Mouse (Mus musculus) cerebellum, postnatal 36 days (tissue): ENCODE data around the gene Eif4a1.
A peak's percentile ranks its signal among the peaks of the same experiment; 100 is the strongest.

Source experiments
- DNase-seq, 2 experiments: peaks; one replicate each; pipeline ENCODE4 v3.0.0; 2021 to 2022; ENCODE audit warnings: mixed read lengths in 2 of 2

Eif4a1 gene

DNA sequence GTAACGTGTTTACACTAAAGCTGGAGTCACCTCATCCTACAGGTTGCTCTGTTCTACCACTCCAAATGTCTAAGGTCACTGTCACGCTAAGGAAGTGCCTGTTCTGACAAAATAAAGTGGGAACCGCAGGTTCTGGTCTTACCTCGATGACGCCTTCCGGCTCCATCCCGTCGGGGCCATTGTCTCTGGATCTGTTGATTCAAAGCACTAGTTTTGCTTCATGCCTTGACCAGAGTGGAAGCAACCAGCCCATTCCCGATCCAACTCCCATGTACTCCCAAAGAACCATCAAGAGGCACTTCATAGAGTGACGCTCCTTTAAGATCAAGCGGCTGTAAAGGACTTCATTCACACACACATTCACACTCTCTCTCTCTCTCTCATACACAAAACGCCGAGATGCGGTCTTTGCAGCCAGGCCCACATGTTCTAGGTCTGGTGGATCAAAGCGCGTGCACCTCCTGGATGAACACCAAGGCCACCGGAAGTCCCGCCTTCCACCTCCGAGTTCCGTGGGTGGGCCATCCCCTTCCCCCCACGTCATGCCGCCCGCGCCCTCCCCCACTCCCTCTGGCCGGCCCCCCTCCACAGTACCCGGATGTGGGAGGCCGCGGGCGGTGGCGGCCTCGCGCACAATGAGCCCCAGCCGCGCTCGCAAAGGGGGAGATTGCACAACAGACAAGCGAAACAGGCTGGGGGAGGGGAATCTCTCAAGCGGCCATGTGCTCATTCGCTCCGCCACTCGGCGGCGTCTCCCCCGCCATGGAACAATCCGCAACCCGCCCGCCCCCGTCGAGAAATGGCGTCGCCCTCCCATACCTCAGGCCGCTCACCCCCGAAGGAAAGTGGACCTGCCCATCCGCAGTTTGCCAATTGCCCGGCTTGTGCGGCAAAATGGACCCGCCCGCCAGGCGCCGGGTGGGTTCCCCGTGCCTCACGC lies 1.2 kb downstream of the Eif4a1 start:
- peak; percentile 93 to 96 for DNase-seq

DNA sequence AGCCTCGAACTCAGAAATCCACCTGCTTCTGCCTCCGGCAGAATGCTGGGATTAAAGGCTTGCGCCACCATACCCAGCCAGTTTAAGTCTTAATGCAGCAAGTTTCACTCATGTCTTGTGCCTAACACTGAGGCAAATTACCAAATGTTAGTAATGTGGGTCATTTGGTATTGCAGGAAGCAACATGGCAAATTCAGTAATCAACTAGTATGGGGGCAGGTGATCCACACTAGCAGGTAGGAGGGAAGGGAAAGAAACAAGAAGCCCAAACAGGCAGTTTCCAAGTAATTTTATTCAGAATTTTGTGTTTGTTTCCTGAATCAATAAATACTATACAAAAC lies 5.6 kb downstream of the Eif4a1 start:
- DNase-seq = no peak

DNA sequence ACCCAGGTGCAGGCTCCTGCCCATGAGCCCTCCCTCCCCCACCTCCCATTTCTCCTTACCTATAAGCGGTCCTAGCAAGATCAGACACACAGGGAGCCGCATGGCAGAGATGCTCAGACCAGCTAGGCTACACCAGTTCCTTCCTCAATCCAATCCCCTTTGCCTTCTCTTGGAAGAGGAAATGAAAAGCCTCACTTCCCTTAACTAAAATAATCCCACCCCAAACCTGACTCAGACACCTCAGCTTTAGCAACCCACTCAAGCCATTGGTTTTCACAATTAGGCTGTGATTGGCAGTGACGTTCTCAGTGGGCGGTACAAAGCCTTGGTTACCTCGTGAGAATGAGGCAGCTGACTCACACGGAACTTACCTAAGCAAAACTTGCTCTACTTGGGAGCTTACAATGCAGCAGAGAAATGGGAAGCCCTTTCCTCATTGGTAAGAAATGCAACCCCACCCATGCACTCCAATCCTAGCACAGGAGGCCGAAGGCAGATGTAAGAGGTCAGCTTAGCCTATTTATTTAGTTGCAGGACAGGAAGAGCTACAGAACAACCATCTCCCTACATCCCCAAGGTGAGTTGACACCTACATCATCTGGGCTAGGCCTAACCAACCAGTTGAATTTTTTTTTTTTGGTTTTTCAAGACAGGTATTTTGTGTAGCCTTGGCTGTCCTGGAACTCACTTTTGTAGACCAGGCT lies 6.1 kb downstream of the Eif4a1 start, which contains the start of gene Cd68:
Cd68 (minus strand) TSS at position 193 of the 704 bp plus-strand sequence.
- no peak for DNase-seq

DNA sequence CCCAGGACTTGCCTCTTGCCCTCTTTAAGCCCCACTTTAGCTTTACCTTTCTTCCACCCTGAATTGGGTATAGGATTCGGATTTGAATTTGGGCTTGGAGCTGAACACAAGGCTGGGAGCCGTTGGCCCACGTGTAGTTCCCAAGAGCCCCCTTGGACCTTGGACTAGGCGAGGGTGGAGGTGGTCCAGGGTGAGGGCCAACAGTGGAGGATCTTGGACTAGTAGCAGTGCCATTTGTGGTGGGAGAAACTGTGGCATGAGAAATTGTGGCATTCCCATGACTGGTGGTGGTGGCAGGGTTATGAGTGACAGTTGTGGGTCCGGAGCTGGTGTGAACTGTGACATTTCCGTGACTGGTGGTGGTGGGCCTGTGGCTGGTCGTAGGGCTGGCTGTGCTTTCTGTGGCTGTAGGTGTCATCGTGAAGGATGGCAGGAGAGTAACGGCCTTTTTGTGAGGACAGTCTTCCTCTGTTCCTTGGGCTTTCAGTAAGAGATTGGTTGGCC lies 6.7 kb downstream of the Eif4a1 start:
- DNase-seq = no peak

DNA sequence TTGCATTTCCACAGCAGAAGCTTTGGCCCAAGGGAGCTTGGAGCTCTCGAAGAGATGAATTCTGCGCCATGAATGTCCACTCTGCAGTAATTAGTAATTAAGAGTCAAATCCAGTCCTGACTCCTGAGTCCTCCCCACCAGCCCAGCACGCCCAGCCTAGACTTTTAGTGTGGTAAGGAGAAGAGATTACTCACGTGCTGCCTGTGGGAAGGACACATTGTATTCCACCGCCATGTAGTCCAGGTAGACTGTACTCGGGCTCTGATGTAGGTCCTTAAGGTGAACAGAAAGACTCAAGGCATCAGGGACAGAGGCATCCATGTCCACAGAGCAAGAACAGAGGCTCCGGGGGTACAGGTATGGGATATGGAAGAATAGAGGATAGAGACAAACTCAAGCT lies 7.4 kb downstream of the Eif4a1 start:
- DNase-seq = no peak

DNA sequence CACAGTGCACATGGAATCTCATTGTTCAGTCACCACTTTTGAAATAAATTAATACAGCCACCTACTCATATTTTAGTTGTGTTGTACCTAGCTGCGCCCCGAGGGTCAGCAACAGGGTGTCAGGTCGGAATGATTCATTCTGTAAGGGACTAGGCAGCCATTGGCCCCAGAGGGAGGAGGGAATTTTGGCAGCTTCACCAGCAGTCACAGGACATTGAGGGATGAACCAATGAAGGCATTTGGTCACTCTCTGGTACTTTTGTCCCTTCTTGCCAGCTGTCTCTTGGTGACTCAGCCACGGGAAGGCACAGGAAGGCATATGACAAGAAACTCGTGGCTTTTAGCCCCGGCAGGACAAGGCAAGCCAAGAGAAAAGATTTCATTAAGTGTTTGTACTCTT lies 8.4 kb downstream of the Eif4a1 start:
- DNase-seq = no peak

DNA sequence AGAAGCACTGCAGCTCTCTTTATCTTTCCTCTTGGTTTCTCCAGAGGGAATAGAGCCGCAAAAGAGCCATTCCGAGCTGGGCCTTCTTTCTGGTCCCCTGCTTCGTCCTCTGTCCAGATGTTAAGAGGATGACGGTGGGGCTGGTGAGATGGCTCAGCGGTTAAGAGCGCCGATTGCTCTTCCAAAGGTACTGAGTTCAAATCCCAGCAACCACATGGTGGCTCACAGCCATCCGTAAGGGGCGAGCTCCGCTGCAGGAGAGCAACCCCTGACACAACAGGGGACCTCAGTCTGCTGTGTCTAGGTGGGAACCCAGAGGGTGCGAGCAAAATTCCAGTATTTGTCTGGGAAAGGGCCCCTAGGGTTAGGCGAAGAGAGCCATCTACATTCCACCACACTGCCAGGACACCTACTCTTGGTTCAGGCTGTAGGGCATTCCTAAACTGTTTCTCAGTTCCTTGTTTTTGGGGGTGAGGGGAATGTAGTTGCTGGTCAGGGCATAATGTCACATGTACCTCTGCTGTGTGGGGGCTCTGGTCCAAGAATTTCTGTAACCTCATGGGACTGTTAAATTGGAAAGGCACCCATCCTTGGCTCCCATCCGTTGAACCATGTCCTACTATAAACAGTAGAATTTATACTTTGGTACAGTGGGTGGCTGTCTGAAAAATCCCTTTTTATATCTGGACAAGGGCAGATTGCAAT lies 9.1 kb downstream of the Eif4a1 start:
- DNase-seq = peak in 1 of 2 experiments; percentile 21

DNA sequence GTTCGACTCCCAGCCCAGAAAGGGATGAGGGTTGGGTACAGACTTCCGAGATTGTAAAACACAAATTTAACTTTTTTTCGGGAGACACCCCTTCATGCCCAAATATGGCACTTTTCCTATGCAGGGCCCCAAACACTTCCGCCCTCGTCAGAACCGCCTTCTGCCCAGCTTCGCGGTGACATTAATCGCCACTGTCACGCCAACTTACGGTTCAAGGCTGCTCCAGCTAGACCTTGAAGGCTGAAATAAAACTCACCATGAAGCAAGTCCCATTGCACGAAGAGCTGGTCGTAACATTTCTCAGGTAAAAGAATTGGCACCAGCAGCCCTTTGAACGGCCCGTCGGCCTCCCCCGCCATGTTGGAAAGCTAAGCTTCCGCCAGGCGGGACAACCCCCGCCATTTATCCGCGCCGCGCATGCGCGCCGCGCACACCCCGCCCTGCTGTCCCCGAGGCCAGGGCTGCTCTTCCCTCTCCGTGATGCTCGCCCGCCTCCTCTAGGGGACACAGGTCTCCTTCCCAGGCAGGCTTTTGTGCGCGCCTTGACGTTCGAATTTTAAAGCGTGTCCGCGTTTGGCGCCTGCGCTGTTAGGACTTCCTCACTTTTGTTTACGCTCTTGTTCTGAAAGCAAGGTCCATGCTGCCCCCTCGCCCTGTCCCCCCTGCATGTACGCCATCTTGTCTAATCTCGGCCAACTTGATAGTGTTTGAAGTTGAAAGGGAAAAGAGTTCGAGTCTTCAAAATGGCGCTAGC lies 9.8 kb downstream of the Eif4a1 start, which contains the start of gene Mpdu1:
Mpdu1 (minus strand) TSS at position 430 of the 754 bp plus-strand sequence.
- peak; percentile 91 to 94 for DNase-seq

DNA sequence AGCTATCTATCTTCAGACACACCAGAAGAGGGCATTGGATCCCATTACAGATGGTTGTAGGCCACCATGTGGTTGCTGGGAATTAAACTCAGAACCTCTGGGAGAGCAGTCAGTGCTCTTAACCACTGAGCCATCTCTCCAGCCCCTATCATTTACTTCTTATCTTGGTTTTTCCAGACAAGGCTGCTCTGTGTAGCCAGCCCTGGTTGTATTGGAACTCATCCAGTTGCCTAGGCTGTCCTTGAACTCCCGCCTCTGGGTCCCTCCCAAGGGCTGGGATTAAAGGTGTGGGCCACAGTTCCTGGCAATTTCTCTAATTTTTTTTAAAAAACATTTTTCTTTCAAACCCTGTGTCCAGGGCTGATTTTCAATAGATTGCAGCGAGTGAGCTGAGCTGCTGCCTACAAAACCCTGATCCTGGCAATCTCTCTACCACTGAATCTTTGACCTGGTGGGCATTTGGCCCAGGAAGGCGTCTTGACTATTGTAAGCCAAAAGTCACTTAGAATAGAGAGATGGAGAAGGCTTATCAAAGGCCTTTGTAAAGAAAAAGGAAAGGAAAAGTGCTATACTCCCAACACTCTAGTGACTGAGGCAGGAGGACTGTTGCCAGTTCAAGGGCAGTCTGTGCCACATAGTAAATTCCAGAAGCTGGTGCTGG lies 10.9 kb downstream of the Eif4a1 start:
- DNase-seq = no peak

DNA sequence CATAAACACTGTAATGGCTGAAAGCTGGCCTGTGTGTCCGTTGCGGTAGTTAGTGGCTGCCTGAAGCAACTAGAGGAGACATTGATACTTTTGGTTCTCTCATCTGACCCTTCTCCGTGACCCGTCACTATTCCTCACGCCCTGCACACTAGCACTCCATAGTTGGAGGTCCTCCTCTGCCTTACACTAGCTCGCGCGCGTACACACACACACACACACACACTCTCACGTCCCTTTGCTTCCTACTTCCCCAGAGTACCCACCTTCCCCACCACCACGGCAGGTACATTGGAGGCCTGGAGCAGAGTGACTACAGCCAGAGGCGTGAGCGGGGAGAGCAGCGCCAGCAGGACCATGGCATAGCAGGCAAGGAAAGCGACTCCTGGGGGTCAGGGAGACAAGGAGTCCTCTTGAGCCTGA lies 14.8 kb downstream of the Eif4a1 start:
- DNase-seq = no peak

DNA sequence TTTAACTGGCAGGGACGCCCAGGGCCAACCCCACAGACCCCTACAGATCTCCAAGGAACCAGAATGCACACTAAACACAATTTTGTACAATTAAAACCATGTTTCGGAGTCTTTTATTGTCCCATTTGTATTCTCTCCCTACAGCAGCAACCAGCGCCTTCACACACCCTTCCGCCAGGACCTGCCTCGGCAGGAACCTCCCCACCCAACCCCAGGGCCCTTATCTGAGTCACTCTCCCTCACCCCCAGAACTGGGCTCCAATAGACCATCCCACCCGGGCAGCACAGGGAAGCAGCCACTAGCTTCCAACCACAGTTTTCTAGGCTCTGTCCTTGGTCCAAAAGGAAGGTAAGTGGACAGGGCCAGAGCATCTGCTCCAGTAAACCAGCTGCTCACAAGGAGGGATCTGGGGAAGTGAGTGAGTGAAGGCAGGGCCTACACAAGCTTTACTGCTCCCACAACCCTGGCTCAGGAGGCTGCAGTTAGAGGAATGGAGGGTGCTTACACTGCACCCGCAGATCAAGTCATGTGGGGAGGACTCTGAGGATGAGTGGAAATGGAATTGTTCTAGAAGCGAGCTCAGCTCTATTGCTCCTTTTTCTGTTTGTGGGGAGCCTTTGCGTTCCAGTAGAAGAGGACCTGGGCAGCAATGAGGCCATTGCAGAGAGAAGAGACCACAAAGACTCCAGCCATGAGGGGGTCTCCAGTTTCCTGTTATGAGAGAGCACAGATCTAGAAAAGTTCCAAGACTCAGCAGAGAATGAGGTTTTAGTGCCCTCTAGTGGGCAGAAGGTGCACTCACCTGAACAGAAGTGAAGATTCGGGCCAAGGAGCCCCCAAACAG lies 15.4 kb downstream of the Eif4a1 start:
- DNase-seq = peak; percentile 43 to 58

DNA sequence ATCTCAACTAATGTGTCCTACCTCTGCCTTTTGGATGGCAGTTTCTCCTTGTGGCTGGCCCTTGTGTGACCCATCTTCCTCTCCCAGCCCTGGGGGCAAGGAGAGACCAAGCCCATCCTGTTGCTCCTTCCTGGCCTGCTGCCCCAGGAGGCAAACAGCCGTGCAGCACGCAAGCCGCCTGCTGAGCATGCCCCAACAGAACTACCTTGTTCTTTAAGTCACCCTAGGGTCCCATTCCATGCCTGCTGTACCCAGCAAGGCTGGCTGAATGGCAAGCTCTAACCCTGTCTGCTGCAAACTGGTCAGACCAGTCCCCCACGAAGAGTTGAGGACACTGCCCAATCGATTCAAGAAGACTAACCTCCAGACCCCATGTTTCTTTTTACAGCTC lies 16.2 kb downstream of the Eif4a1 start:
- DNase-seq = no peak

DNA sequence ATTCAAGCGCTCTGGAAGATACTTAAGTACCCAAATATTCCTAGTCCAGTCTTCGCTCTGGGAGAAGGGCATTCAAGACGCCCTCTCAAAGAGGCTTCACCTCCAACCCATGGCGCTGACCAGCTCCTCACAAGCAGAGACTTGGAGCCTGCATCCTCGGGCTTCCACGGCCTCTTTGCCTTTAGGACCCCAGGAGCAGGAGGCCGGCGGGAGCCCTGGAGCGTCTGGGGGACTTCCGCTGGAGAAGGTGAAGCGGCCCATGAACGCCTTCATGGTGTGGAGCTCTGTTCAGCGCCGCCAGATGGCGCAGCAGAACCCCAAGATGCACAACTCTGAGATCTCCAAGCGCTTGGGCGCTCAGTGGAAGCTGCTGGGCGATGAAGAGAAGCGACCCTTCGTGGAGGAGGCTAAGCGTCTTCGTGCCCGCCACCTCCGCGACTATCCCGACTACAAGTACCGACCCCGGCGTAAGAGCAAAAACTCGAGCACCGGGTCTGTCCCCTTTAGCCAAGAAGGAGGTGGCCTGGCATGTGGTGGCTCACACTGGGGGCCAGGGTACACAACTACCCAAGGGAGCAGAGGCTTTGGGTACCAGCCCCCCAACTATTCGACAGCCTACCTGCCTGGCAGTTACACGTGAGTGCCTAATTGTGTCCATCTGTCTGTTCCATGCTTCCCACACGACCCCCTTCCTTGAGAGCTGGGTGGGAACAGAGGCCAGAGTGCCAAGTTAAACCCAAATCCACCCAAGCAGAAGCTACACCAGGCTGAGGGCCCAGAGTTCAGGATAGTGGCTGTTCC lies 16.8 kb downstream of the Eif4a1 start, which contains the start of gene Sox15:
Sox15 (plus strand) TSS at position 51 of the 801 bp plus-strand sequence.
- DNase-seq = peak; percentile 74 to 76

DNA sequence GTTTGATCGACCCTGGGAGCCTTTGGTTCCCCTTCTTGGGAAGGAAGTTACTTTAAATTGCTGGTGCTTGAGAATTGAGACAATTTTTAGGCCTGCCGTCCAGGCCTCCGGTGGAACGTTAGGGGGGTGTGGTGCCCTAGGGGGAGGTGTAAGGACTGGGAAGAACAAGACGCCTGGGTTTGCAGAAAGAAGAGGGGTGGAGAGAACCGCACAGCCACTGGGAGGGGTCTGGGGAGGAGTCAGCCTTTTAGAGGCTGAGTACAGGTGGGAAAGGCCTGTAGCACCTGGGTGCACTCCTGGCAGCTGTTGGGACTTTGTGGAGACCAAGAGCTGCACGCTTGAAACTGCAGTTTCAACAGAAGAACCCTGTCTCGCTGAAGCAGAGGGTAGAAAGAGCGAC lies 17.5 kb downstream of the Eif4a1 start:
- DNase-seq = no peak

DNA sequence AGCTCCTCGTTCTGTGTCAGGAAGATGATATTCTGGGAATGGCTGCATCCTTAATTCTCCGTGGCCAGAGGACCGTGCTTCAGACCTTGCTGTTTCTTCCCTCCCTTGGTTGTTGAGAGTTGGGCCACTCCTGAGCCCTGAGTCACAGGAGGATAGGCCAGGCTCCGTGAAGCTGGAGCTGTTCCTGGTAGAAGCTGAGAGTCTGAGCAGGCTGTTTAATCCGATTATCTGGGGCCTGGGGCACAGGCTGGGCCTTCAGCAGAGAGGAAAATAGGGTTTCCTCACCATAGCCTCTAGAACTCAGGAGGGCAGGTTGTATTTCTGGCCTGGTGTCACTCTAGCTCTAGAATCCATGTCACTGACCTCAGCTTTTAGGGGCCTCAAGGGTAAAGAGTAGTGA lies 18.8 kb downstream of the Eif4a1 start:
- DNase-seq = no peak

DNA sequence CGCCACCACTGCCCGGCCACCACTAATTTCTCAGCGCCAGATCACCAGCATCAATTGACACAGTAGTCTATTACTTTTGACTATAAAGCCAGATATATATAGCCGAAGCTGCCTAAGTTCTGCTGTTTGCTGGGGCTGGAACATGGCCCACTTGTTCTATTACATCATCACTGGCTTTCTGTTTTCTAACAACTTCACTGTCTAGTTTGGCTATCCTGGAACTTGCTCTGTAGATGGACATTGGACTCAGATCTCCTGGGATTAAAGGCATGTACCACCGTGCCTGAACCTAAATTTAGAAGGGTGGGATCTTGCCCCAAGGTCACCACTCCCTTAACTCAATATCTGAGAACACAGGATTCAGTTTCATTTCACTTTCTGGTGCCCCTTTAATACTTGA lies 26.4 kb downstream of the Eif4a1 start:
- DNase-seq = no peak

DNA sequence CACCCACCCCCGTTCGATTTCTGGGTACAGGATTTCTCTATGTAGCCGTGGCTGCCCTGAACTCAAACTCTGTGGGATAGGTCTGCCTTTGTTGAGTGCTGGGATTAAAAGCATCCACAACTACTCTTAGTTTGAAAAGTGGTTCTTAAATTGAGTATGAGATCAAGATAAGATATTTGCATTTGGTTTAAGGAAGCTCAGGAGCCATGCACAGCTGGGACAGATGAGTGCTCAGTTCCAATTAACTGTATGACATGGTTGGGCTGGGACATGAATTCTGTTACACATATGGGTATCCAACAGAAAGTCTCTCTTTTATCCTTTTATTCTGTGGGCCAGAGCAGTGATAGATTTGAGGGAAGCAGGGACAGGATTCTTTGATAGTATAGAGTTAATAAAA lies 36.8 kb downstream of the Eif4a1 start:
- DNase-seq = no peak

DNA sequence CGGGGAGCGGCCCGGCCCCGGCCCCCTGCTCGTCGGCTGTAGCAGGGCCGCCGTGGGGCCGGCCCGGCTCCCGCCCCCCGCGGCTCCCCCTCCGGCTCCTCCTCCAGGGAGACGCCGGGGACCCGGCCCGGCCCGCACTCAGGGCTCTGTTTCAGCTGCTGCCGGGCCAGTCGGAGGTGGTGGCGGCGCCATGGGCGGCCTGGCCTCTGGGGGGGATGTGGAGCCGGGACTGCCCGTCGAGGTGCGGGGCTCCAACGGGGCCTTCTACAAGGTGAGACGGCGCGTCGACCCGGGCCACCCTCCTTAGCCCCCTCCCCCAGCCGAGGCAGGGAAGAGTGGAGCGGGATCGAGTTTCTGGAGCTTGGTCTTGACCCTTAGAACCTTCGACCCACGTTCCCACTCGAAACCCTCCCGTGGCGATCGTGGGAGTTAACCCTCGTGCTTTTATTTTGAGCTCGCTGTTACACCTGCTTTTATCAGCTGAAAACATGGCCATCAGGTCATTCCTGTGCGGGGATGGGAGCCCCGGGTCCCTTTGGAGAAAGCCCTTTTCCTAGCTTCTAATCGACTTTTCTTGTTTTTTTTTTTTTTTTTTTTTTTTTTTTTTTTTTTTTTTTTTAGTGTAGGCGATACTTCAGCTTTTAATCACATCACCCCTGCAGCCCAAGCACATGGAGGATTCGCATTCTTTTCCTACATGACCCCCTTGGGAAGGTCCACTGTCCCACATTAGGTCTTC lies 38.9 kb downstream of the Eif4a1 start:
- DNase-seq = no peak
